Mouse (Mus musculus) erythroblast, embryonic 14.5 days (primary cell): ENCODE data around the gene Chrna7.

Experiments used
- GATA1 ChIP-seq: IDR thresholded peaks from 2 replicates; pipeline ENCODE4 v1.6.1; 2012; ENCODE audit warnings: low read length, inconsistent platforms, mixed read lengths
- TAL1 ChIP-seq: IDR thresholded peaks from 3 replicates; pipeline ENCODE4 v1.6.1; 2012; ENCODE audit warnings: low read length, inconsistent platforms, mixed read lengths

- TF ChIP-seq GATA1 (no peak), TAL1 (no peak)
Measured at GRCm38 (mm10) chr7:63122547-63122946, 89.8 kb downstream of the Chrna7 start.
